Mouse (Mus musculus): ENCODE results near the gene Gjc3.
A peak's percentile ranks its signal among the peaks of the same experiment; 100 is the strongest.
"Not testable (repeated sequence)": the region's sequence is repeated elsewhere in the genome, so short reads cannot be mapped to it uniquely, and the experiment has no call there.

Gene Gjc3

GRCm38 (mm10) chr5:137962945-137963344 lies at the start of gene Gjc3:
Gene Gjc3 (minus strand): TSS chr5:137963098.
- DNase-seq = no peak

DNA sequence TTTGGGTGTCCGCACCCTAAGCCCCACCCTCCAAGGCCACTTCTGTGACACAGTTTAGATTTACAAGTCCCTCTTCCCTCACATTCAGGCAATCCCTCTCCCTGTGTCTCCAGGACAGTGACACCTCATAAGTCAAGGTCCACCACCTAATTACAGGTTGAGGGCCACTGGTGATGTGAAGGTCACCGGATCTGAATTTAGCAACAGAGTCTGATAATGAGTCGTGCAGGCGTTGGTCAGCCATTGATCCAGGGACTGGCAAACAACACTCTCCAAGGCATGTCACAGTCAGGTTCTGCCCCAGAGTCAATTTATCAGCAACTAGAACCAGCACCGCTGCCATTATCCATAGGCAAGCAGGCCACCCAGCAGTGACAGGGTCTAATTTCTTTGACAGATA lies 49.5 kb upstream of the Gjc3 start:
- no peak for DNase-seq

DNA sequence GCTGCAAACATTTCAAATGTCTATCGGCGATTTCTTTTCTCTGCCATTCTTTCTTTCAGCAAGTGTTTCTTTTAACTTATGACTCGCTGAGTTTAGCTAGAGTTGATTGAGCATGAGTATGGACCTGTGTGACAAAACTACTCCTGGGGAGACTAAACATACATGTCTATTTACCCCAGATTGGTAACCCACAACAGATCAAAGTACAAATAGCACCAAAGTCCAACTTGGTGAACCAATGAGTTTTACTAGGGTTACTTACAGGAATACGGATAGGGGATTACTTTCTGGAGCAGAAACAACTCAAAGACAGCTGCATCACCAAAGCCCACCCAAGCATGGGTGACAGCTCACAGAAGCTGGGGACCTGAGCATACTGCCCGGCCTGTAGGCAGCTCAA lies 46.5 kb upstream of the Gjc3 start:
- no peak for DNase-seq

- no peak for DNase-seq
Observed at GRCm38 (mm10) chr5:137986351-137986750, 23.5 kb upstream of the Gjc3 start.

GRCm38 (mm10) chr5:137981300-137981699 lies 18.4 kb upstream of the Gjc3 start, which contains the start of gene Azgp1:
Gene Azgp1 (plus strand): TSS chr5:137981520.
- DNase-seq = peak; percentile 33 to 59

DNA sequence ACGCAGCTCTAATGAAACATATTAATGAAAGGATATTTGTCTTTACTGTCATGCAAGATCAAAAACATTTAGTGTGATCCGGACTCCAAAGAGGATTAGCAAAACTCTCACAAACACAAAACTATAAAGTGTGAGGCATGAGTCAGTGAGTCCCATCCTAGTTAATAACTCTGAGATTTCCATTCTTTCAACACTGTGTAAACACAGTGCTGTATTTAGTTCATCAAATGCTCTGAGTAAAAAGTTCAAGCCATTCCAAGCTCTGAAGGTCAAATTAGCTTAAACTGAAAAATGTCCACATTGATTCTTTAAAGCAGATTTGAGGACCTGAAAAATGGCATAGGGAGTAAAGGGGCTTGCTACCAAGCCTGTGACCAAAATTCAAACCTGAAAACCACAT lies 16.2 kb upstream of the Gjc3 start:
- no peak for DNase-seq

DNA sequence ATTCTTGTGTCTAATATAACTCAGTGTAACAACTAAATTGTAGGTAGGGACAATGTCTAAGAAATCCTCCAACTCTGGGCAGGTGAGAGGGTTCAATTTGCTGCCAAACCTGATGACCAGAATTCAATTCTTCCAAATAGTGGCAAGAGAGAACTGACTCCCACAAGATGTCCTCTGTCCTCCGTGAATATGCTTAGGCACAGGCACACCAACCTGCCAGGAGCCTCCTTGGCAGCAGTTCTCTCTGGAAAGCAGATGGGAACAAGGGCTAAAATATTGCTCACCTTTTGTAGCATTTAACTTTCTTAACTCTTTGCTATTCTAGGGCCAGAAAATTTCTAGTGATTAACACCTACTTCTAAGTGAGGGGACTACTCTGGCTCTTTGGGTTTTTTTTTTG lies 14.4 kb upstream of the Gjc3 start:
- DNase-seq = no peak

DNA sequence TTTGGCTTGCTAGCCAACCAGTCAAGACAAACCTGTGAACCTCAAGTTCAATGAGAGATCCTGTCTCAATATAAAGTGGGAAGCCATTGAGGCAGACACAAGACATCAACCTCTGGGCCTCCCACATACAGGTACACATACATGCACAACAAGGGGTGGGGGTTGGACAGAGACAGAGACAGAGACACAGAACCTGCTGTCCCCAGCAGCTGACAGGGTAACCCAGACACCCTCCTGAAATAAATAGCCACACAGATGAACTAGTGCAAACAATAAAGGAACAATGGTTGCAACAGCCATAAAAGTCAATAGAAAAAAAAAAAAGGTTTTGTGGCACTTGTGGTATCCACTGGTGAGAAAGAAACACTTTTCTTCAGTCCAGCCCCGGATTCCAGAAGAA lies 12.5 kb upstream of the Gjc3 start:
- DNase-seq = no peak

DNA sequence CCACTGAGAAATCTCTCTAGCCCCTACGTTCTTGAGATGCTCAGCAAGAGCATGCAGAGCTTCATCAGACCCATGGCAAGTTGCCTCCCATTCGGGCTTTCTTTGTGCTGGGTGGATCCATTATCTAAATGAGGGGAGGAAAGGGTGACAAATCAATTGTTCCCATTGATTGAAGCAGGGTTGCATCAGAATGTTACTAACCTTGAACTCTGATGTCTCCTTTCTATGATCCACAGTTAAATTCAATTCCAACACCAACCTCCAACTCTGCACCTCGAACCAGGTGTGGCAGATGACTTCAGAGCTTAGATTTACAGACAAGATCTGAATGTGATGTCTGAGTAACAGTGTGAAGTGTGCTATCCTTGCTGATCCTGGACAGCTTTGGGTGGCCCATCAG lies 11.8 kb upstream of the Gjc3 start:
- DNase-seq = no peak

GRCm38 (mm10) chr5:137973738-137974137 lies 10.8 kb upstream of the Gjc3 start:
- peak in 1 of 2 experiments; percentile 9 for DNase-seq

DNA sequence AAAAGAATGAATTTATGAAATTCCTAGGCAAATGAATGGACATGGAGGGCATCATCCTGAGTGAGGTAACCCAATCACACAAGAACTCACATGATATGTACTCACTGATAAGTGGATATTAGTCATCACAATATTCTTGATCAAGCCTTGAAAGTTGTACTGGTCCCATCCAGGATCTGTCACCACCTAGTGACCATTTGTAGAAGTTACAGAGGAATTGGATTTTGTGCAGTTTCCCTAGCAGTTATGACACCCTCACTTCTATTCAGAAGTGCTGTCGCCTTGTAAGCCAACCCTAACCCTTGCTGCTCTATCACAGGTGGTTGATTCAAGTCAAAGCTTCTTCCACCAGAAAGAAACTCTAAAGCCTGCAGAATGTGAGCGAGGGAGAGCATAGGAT lies 10.3 kb upstream of the Gjc3 start:
- no peak for DNase-seq

GRCm38 (mm10) chr5:137966492-137966891 lies 3.6 kb upstream of the Gjc3 start:
- DNase-seq = no peak

GRCm38 (mm10) chr5:137956404-137956803 lies 6.5 kb downstream of the Gjc3 start:
- no peak for DNase-seq

DNA sequence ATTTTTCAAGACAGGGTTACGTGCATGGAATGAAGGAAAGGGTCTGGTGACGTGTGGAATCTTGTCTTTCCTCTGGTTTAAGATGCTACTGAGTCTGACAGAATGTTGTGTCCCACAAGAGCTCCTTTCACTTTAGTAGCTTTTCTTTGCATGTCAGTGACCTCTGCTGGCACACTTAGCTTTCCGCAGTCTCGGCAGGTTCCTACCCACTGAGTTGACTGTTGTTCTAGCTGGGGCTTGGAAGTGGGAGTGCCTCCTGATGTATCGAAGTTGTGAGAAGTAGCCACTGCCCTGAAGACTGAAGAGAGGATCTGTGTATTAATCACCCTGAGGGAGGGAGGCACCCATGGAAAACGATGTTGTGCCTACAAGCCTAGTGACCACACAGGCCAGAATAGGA lies 11.7 kb downstream of the Gjc3 start:
- peak; percentile 61 to 64 for DNase-seq

GRCm38 (mm10) chr5:137947303-137947702 lies 15.6 kb downstream of the Gjc3 start:
- no peak for DNase-seq

- no peak for DNase-seq
Observed at GRCm38 (mm10) chr5:137943133-137943532, 19.8 kb downstream of the Gjc3 start.

GRCm38 (mm10) chr5:137940948-137941347 lies 21.9 kb downstream of the Gjc3 start:
- no peak for DNase-seq

DNA sequence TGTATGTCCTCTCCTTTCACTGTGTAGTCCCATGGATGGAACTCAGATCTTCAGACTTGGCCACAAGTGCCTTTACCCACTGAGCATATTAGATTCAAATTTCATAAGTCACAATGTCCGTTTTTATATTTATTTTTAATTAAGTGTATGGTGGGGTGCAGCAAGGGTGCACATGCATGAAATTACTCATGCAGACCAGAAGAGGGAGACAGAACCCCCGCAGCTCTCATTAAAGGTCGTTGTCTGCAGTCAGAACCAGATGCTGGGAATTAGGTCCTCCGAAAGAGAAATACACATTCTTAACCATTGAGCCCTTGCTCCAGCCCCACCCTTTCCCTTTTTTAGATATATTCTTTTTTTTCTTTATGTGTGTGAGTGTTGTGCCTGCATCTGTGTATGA lies 25.7 kb downstream of the Gjc3 start:
- no peak for DNase-seq

GRCm38 (mm10) chr5:137936486-137936885 lies 26.4 kb downstream of the Gjc3 start:
- DNase-seq = no peak

DNA sequence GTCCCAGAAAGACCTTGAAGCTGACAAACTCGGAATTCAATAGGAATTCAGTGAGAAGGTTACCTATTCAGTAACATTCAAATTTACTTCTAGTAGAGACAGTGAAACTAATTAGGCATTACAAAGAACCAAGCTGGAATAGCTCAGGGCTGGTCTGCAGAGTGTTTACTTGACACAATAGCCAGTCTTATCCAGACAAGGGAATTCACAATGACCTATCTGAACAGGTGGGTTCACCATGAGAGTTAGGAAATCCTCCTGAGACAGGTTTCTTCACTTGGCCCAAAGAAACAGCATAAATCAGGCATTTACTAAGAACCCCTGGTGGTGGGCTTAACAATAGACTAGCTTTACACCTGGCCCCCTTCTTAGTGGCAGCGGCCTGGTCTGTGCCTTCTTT lies 29.0 kb downstream of the Gjc3 start:
- DNase-seq = not testable (repeated sequence)

DNA sequence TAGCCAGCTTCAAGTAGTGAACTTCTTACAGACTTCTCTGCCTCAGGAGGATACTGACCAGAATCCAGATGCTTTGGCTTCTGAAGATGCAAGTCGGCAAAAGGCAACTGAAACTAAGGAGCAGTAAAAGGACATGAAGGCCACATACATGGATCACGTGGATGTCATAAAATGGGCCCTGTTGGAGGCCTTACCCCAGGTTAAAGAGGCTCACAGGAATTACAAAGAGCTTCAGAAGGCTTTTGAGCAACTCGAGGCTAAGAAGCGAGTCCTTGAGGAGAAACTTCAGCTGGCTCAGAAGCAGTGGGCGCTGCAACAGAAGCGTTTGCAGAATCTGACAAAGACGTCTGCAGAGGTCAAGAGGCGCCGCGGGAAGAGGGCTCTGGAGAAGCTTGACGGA lies 34.5 kb downstream of the Gjc3 start:
- no peak for DNase-seq

- peak in 1 of 2 experiments; percentile 37 for DNase-seq
Observed at GRCm38 (mm10) chr5:137922171-137922570, 40.7 kb downstream of the Gjc3 start.

GRCm38 (mm10) chr5:137921532-137921931 lies 41.4 kb downstream of the Gjc3 start, which contains the start of gene Cyp3a13:
Gene Cyp3a13 (minus strand): TSS chr5:137921619.
- DNase-seq = no peak

DNA sequence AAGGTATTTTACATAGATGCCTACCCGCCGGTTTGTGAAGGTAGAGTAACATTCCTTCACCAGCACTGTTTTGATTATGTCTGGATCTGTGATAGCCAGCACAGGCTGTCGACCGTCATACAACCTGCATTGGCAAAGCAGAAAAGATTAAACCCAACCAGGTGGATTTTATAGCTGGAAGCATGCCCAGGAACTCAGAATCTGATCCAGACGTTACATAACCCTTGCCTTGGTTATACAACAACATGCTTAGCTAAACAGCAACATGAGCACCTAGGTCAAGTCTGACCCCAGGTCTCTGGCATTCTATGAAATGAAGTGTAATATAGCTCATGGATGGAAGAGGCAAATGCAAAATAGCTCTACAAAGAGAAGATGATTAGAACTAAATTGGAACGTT lies 47.3 kb downstream of the Gjc3 start:
- peak; percentile 66 to 72 for DNase-seq

GRCm38 (mm10) chr5:137914508-137914907 lies 48.4 kb downstream of the Gjc3 start:
- no peak for DNase-seq

Data from kidney, postnatal 25 days (tissue).